Mouse (Mus musculus) hematopoietic multipotent progenitor cell, adult 10-12 weeks (in vitro differentiated cells): ENCODE measurements around the gene Pex19. TPM values are rescaled to one million over a fixed set of nuclear protein-coding genes. Genes with fewer than 3 reads are reported as not detected.

Experiments
- polyA plus RNA-seq: library from polyadenylated mRNA; stranded (reverse); fragments of >175 nt; gene quantifications from 2 replicates; pipeline ENCODE4 v1.2.3, GENCODE M21; 2012; ENCODE audit warnings: low replicate concordance

Gene Pex19
- 9.6 and 25.6 TPM in 2 replicates for polyA plus RNA-seq

DNA sequence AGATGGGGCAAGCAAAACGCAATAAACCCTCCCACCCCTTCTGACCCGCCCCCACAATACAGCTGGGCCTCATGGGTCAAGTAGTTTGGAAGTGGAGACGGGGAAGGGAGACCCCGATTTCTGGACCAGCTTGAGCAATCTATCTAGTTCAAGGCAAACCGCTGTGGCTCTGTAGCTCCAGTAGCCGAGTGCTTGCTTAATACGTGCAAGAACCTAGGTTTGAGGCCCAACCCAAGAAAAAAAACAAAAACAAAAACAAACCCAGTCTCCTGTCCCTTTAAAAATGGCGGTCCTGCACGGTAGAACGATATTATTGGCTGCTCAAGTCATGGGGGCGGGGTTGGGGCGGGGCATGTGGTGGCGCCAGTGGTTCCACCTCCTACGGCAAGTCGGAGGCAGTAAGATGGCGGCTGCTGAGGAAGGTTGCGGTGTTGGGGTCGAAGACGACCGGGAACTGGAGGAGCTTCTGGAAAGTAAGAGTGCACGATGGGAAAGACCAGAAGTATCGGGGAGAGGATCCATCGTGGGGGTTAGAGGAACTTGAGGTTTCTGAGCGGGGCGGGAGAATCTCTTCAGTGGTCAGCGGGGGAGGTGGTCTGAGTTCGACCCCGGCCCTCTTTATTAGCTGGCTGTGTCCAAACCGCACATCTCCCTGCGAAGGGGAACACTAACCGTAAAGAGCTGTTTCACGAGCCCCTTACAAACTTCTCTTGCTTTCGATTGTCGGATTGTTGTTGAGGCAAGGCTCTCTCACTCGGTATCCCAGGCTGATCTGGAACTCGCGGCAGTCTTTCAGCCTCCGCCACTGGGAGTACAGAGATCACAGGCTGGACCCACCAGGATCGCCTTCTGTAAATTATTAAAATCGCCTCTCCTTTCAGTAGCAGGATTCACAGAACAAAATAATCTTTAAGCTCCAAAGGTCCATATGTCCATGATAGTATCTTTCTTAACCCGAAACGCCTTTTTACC is at the start of gene Pex19:
Gene Pex19 (plus strand): TSS at position 380 of the 972 bp plus-strand sequence.

DNA sequence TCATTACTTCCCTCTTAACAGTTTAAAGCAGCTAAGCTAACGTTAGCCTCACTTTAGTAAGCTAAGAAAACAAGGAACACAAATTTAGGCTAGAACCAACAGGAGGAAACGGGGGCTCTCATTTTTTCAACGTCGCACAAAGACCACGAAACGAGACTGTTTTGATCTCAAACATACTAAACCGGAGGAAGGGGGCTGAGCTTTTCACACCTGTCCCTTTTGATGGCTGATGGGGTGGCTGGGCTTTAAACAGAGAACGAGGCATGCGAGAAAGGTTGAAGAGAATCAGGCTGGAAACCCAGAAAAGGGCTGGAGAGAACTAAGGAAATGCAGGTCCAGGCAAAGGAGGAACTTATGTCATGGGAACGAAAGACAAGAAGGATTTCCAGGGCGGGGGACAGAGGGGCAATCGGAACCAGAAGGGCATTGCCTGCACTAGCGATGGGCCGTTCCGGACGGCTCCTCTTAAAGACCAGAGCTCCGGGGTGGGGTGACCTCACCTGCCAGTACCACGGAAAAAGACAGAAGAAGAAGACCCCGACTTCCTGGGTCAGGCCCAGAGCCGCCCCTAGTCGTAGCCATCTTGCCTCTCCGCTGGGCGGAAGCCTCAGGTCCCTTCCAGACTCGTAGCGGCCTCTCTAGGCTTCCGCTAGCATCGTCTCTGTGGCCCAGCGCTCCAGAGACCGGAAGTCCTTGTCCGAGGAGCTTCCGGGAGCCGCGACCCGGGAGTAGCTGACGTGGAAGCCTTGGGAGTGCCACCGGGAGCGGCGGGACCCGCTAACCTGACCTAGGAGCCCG is 44.3 kb upstream of the Pex19 start, which contains the start of the genes Copa and Ncstn:
Gene Copa (plus strand): TSS at position 429 of the 798 bp plus-strand sequence.
Gene Ncstn (minus strand): TSS at position 695 of the 798 bp plus-strand sequence.

DNA sequence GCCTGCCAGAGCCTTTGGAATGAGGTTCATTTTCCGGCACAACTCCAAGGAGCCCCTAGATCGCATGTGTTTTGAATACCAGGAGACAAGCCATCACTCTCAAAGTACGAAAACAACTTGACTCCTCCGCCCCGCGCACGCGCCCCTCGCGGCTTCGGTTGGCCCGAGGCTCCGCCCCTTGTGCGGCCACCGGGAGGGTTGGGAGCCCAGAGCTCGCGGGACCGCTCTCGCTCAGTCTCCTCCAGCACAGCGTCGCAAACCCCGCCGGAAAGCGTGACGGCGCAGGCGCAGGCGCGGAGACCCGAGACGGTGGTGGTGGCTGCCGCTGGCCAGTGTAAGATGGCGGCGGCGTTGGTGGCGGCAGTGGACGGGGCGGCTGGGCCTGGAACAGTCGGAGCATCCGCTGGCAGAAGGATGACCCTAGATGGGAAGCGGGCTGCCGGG is 21.3 kb downstream of the Pex19 start, which contains the start of gene Dcaf8:
Gene Dcaf8 (plus strand): TSS at position 250 of the 444 bp plus-strand sequence.

Other genes starting within 250 kb of the Pex19 start
- gene Gm10521, start 231.1 kb upstream of the Pex19 start, polyA plus RNA-seq = 0.46 and 1.7 TPM in 2 replicates
- gene Slamf6, start 209.2 kb upstream of the Pex19 start, polyA plus RNA-seq = 11.1 and 13.6 TPM in 2 replicates
- gene Vangl2, start 98.3 kb upstream of the Pex19 start, polyA plus RNA-seq = 7.4 and 11.0 TPM in 2 replicates
- not detected in 2 replicates for gene Nhlh1, start 69.2 kb upstream of the Pex19 start, polyA plus RNA-seq
- 38.2 and 38.7 TPM in 2 replicates for gene Copa, start 44.2 kb upstream of the Pex19 start, polyA plus RNA-seq
- 8.2 and 13.8 TPM in 2 replicates for gene Ncstn, start 44.0 kb upstream of the Pex19 start, polyA plus RNA-seq
- 59.3 and 67.1 TPM in 2 replicates for gene Dcaf8, start 21.3 kb downstream of the Pex19 start, polyA plus RNA-seq
- gene Pea15a, start 80.0 kb downstream of the Pex19 start, polyA plus RNA-seq = 22.5 and 44.3 TPM in 2 replicates
- gene Casq1, start 93.1 kb downstream of the Pex19 start, polyA plus RNA-seq = 0.35 TPM in 1 of 2 replicates, not detected in the other
- not detected in 2 replicates for gene Atp1a4, start 131.7 kb downstream of the Pex19 start, polyA plus RNA-seq
- 91.7 and 109 TPM in 2 replicates for gene Igsf8, start 134.9 kb downstream of the Pex19 start, polyA plus RNA-seq
- 0.03 TPM in 1 of 2 replicates, not detected in the other for gene Atp1a2, start 171.3 kb downstream of the Pex19 start, polyA plus RNA-seq
- 1.2 and 1.5 TPM in 2 replicates for gene Kcnj9, start 202.6 kb downstream of the Pex19 start, polyA plus RNA-seq
- 9.4 and 15.4 TPM in 2 replicates for gene Kcnj10, start 214.5 kb downstream of the Pex19 start, polyA plus RNA-seq
- gene Pigm, start 249.8 kb downstream of the Pex19 start, polyA plus RNA-seq = 14.4 and 30.6 TPM in 2 replicates